Mouse (Mus musculus): Measurements from ENCODE around the gene Obscn. TPM values are rescaled to one million over a fixed set of nuclear protein-coding genes. Genes with fewer than 3 reads are reported as not detected.
A peak's percentile ranks its signal among the peaks of the same experiment; 100 is the strongest.

Gene Obscn
- polyA plus RNA-seq, 1 experiment from 2014 or later, result 0.42 TPM

GRCm38 (mm10) chr11:59138537-59139486 is 2.6 kb upstream of the Obscn start:
- H3K4me3 ChIP-seq, result no peak overlapping the region
- H3K4me1 ChIP-seq, result peaks cover 13% of the 10 kb centered on the region
- no peak overlapping the region for H3K4me2 ChIP-seq
- no peaks in the 10 kb centered on the region for H3K9me3 ChIP-seq
- ATAC-seq (ENCODE audit: insufficient number of reproducible peaks, insufficient read depth, low FRiP score, low TSS enrichment, low read depth), result no peak
- H3K27me3 ChIP-seq, result peaks cover 58% of the 10 kb centered on the region
- no peak overlapping the region for H3K27ac ChIP-seq
- no peaks in the 10 kb centered on the region for H3K36me3 ChIP-seq
- 0 out of 2 replicates have a peak overlapping the region, but pooled peaks have one; percentile 22 for H3K9ac ChIP-seq
- 47% methylated on average over 19 of the region's 19 CpGs for WGBS

DNA sequence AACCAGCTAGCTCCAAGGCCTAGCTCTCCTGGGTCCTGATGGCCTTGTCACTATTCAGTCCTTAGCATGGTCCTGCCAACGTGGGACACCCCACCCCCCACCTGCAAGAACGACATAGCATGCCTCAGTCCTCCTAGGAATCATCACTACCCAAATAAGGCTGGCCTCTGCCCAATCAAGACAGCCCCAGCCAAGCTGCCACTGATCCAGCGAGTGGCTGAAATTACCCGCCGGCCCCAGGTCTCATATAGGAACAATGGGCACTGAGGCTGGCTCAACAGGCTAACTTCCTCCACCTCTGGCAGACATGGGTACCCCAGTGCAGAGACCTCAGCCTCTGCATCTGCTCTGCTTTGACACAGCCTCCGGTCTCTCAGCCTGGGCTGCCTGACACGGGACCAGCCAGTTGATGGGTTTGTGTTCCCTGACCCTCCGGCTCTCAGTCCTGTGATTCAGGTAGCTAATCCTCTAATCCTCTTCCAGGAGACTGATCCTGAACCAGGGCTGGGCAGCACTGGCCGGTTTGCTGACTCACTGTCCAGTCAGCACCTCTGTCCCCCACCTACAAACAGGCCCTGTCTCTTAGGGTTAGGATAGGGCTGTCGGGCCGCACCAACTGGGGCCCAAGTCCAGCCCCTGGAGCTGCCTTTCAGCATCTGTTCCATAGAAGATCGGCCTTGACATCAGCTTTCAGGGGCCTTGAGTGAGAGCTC is 948 bp upstream of the Obscn start:
- Histone ChIP-seq H3K9me3 (no peaks in the 10 kb centered on the region), H3K27me3 (peaks cover 75% of the 10 kb centered on the region), H3K4me3 (no peak overlapping the region), H3K4me2 (no peak overlapping the region), H3K4me1 (peaks cover 13% of the 10 kb centered on the region), H3K9ac (no peak overlapping the region), H3K36me3 (no peaks in the 10 kb centered on the region), H3K27ac (no peak overlapping the region)
- 62% methylated on average over 12 of the region's 12 CpGs for WGBS
- no peak for ATAC-seq (ENCODE audit: insufficient number of reproducible peaks, insufficient read depth, low FRiP score, low TSS enrichment, low read depth)

DNA sequence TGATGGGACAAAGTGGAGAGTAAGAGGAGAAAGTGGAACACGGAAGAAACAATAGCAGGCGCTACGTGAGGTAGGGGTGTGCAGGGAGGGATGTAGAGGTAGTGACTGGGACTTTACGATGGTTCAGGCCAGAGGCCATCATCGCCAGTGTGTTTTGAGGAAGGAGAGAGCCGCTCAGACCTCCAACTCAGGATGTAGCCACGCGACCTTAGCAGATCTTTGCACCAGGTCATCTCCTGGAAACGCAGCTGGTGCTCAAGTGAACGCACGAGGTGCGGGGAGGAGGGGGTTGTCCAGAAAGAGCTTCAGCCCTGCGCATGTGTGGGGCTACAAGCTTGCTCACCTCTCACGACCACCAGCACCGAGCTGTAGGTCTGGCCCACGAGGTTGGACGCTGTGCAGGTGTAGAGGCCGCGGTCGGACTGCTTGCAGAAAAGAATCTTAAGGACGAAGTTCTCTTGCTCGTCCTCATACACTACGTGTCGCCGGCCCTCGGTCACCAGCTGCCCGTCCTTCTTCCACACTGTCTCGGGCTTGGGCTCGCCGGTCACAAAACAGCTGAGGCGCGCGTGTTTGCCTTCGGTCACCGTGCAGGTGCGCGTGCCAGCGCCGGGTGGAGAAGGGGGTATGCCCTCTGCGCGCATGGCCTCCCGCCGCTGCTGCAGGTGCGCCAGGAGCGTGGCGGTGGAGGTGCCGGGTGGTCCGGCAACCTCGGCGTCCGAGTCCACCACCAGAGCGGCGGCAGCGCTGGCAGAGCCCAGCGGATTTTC is 966 bp downstream of the Obscn start:
- Histone ChIP-seq H3K27ac (no peak overlapping the region), H3K9ac (0 out of 2 replicates have a peak overlapping the region, but pooled peaks have one; percentile 32), H3K36me3 (no peaks in the 10 kb centered on the region), H3K4me3 (peak overlapping the region; percentile 27), H3K27me3 (peaks cover 84% of the 10 kb centered on the region), H3K4me2 (peak overlapping the region; percentile 49), H3K9me3 (no peaks in the 10 kb centered on the region), H3K4me1 (peaks cover 13% of the 10 kb centered on the region)
- WGBS, result 8% methylated on average over 55 of the region's 55 CpGs
- no peak for ATAC-seq (ENCODE audit: insufficient number of reproducible peaks, insufficient read depth, low FRiP score, low TSS enrichment, low read depth)

DNA sequence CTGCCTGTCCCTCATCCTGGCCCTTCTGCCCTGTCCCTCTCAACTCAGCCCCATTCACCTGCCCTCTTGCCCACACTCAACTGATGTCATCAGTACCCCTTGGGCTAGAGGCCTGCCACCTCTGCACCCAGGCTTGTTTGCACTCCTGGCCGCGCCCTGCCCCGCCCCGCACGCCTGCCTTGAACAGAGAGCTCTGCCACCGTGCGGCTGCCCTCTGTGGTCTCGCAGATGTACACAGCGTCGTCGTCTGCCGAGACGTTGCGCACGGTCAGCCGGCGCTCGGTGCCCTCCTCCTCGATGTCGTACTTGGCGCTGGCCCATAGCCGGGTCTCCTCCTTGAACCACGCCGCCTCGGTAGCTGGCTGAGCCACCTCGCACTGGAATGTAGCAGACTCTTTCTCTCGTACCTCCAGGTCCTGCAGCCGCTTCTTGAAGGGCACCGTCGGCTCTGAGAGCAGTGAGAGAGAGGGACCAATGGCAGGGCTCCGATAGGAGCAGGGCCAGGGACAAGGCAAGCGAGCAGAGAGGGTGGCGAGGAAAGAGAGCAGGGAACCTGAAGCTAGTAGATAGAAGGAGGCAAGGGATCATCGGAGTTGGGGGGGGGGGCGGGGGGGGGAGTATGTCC is 1.7 kb downstream of the Obscn start:
- no peak for ATAC-seq (ENCODE audit: insufficient number of reproducible peaks, insufficient read depth, low FRiP score, low TSS enrichment, low read depth)
- peaks cover 13% of the 10 kb centered on the region for H3K4me1 ChIP-seq
- H3K27ac ChIP-seq, result no peak overlapping the region
- no peaks in the 10 kb centered on the region for H3K36me3 ChIP-seq
- peaks cover 88% of the 10 kb centered on the region for H3K27me3 ChIP-seq
- H3K9ac ChIP-seq, result no peak overlapping the region
- WGBS, result 9% methylated on average over 34 of the region's 35 CpGs
- H3K4me3 ChIP-seq, result peak overlapping the region; percentile 19
- H3K4me2 ChIP-seq, result peak overlapping the region; percentile 41
- no peaks in the 10 kb centered on the region for H3K9me3 ChIP-seq

DNA sequence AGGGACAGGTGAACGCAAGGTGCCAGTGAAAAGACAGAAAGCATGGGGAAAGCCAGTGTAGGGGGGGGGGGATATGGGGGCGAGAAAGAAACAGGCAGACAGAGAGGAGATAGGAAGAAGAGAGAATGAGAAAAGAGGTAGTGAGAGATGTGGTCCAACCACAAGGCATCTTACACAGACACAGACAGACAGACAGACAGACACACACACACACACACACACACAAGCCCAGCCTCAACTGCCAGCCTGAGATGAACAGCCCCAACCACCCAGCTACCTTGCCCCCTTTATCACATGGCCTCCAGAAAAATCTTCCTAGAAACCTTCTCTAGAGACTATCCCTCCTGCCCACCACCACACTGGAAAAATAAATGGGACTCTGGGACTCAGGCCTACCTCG is 4.1 kb downstream of the Obscn start:
- no peak for ATAC-seq (ENCODE audit: insufficient number of reproducible peaks, insufficient read depth, low FRiP score, low TSS enrichment, low read depth)
- no peak overlapping the region for H3K27ac ChIP-seq
- no peaks in the 10 kb centered on the region for H3K9me3 ChIP-seq
- H3K4me1 ChIP-seq, result peaks cover 13% of the 10 kb centered on the region
- 70% methylated on average over 2 of the region's 3 CpGs for WGBS
- no peaks in the 10 kb centered on the region for H3K36me3 ChIP-seq
- no peak overlapping the region for H3K4me3 ChIP-seq
- no peak overlapping the region for H3K4me2 ChIP-seq
- peaks cover 67% of the 10 kb centered on the region for H3K27me3 ChIP-seq
- H3K9ac ChIP-seq, result no peak overlapping the region

DNA sequence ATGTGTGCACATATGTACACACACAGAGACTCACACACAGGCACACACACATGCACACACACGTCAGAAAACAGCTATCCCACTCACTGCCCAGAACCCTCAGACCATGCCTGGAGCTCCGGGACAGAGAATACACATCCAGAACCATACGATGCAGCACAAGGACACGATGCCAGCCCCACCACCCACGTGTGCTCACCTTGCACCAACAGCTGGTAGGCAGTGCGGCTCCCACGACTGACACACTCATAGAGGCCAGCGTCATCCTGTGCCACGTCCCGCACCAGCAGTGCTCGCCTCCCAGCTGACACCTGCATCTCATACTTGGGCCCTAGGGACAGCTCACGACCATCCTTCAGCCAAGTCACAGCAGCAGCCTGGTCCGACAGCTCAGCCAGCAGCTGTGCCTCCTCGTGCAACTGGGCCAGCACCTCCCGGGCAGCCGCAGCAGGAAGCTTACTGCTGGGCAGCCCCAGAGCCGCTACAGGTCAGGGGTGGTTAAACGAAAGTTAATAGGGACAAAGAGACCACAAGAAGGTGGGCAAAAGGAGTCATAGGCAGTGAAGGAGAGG is 4.8 kb downstream of the Obscn start:
- Histone ChIP-seq H3K4me1 (peaks cover 13% of the 10 kb centered on the region), H3K27me3 (peaks cover 61% of the 10 kb centered on the region), H3K9me3 (no peaks in the 10 kb centered on the region), H3K9ac (no peak overlapping the region; the same call in 1 of the 2 replicates), H3K4me3 (no peak overlapping the region), H3K27ac (no peak overlapping the region), H3K36me3 (no peaks in the 10 kb centered on the region), H3K4me2 (no peak overlapping the region)
- 67% methylated on average over 18 of the region's 18 CpGs for WGBS
- no peak for ATAC-seq (ENCODE audit: insufficient number of reproducible peaks, insufficient read depth, low FRiP score, low TSS enrichment, low read depth)

- Histone ChIP-seq H3K4me1 (peaks cover 9% of the 10 kb centered on the region), H3K36me3 (no peaks in the 10 kb centered on the region), H3K9me3 (no peaks in the 10 kb centered on the region), H3K27ac (no peak overlapping the region), H3K27me3 (peaks cover 54% of the 10 kb centered on the region), H3K4me3 (no peak overlapping the region), H3K9ac (no peak overlapping the region), H3K4me2 (no peak overlapping the region)
- ATAC-seq (ENCODE audit: insufficient number of reproducible peaks, insufficient read depth, low FRiP score, low TSS enrichment, low read depth), result no peak
- 81% methylated on average over 9 of the region's 9 CpGs for WGBS
These were observed 5.4 kb downstream of the Obscn start for GRCm38 (mm10) chr11:59130782-59131181.

DNA sequence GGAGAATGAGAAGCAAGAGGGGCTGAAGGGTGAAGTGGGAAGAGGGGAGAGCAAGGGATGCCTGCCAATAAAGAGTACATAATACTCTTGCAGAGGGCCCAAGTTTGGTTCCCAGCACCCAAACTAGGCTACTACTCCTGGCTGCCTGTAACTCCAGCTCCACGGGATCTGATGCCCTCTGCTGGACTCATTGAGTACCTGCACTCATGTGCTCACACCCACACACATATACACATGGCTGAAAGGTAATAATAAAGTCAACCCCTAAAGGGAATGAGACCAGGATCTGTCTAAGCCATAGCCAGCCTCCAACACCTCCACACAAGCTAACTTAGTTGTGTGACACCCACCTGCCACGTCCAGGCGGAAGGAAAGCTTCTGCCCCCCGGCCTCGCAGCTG is 30.3 kb downstream of the Obscn start:
- 91% methylated on average over 5 of the region's 5 CpGs for WGBS
- Histone ChIP-seq H3K4me3 (no peak overlapping the region), H3K36me3 (no peaks in the 10 kb centered on the region), H3K9me3 (no peaks in the 10 kb centered on the region), H3K27ac (no peak overlapping the region), H3K27me3 (no peaks in the 10 kb centered on the region; the same call in 1 of the 2 replicates), H3K4me1 (no peaks in the 10 kb centered on the region), H3K9ac (no peak overlapping the region), H3K4me2 (no peak overlapping the region)
- ATAC-seq (ENCODE audit: insufficient number of reproducible peaks, insufficient read depth, low FRiP score, low TSS enrichment, low read depth), result no peak

- H3K9me3 ChIP-seq, result no peaks in the 10 kb centered on the region
- H3K4me2 ChIP-seq, result no peak overlapping the region
- no peak overlapping the region for H3K9ac ChIP-seq
- H3K4me3 ChIP-seq, result no peak overlapping the region
- no peaks in the 10 kb centered on the region for H3K4me1 ChIP-seq
- no peak overlapping the region for H3K27ac ChIP-seq
- 65% methylated on average over 3 of the region's 3 CpGs for WGBS
- no peak for ATAC-seq (ENCODE audit: insufficient number of reproducible peaks, insufficient read depth, low FRiP score, low TSS enrichment, low read depth)
- no peaks in the 10 kb centered on the region for H3K27me3 ChIP-seq
- no peaks in the 10 kb centered on the region for H3K36me3 ChIP-seq
These were observed 33.9 kb downstream of the Obscn start for GRCm38 (mm10) chr11:59102324-59102723.

- no peak for ATAC-seq (ENCODE audit: insufficient number of reproducible peaks, insufficient read depth, low FRiP score, low TSS enrichment, low read depth)
- H3K4me3 ChIP-seq, result no peak overlapping the region
- no peaks in the 10 kb centered on the region for H3K36me3 ChIP-seq
- H3K27ac ChIP-seq, result no peak overlapping the region
- 28% methylated on average over 2 of the region's 2 CpGs for WGBS
- H3K9me3 ChIP-seq, result 0 out of 2 replicates have a peak, but pooled peaks cover 3% of the 10 kb centered on the region
- no peak overlapping the region for H3K4me2 ChIP-seq
- H3K27me3 ChIP-seq, result peaks cover 5% of the 10 kb centered on the region; the same call in 1 of the 2 replicates
- no peaks in the 10 kb centered on the region for H3K4me1 ChIP-seq
- no peak overlapping the region for H3K9ac ChIP-seq
These were observed 37.9 kb downstream of the Obscn start for GRCm38 (mm10) chr11:59098339-59098738.
